ENCODE assay signal across 12 mouse cellular contexts in the genomic region with DNA sequence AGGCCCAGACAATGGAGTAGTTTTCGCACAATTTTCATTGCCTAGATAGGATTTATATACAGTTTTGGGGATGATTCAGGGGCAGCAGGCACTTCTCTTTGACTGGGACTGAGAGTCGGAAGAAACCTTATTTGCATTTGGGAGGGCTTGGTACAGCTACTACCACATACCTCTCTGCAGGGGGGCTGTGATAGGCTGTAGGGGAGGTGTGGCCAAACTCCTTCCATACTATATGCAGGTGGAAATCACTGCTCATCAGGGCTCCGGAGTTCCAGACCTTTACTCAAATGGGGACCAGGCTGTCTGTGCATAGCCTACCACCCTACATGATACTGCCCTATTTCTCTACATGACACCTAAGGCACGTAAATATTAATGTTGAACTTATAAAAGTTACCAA.
"Had no signal": no experiment of that assay in that cellular context is flagged by ENCODE, and none has a peak within 500 bp of the region (broad histone marks: within the 10 kb centered on the region; RNA-seq: fewer than 3 reads in every experiment).

No protein-coding gene starts in this region.

- DNase-seq: retina, postnatal 1 day; right cerebral cortex, adult 18-20 months; right cerebral cortex, postnatal 14 days; right cerebral cortex, postnatal 25 days; right cerebral cortex, postnatal 4 days; spleen, adult 18-20 months; thymus, adult 18-20 months; thymus, adult 2 months; thymus, postnatal 14 days; thymus, postnatal 25 days; thymus, postnatal 36 days; thymus, postnatal 4 days had no signal
